ENCODE assay signal across 8 mouse cellular contexts in genomic region chr3:121425861-121426620, GRCm38 (mm10). TPM values are rescaled to one million over a fixed set of nuclear protein-coding genes. Genes with fewer than 3 reads are reported as not detected.
DNase-seq lines count a peak whose midpoint lies in the region; ATAC-seq and TF ChIP-seq lines count a peak whose summit lies in the region.

TSS of gene Cnn3 (plus strand) at chr3:121426497.

- 0% methylated on average over 24 of the region's 66 CpGs for WGBS in limb, embryonic 14.5 days
- 3% methylated on average over 14 of the region's 66 CpGs for WGBS in midbrain, postnatal 0 days

- no peaks in the 10 kb centered on the region for H3K27me3 ChIP-seq in limb, embryonic 14.5 days (ENCODE audit: control insufficient read depth, insufficient read depth, low read length)
- H3K27me3 ChIP-seq in midbrain, postnatal 0 days (ENCODE audit: insufficient read depth, low read length): no peaks in the 10 kb centered on the region

- peak; percentile 88 for TF ChIP-seq POLR2A in embryonic fibroblast, embryonic 13.5 days (IDR thresholded peaks at IDR 0.05; ENCODE audit: low read depth, low read length)
- TF ChIP-seq POLR2A in limb, embryonic 14.5 days (IDR thresholded peaks at IDR 0.05; ENCODE audit: borderline replicate concordance, extremely low read depth, insufficient read depth, insufficient read length): peak; percentile 90; the same call in 1 of the 2 replicates

- peak within 1 kb of the TSS; percentile 95 for H3K27ac ChIP-seq in embryonic fibroblast, embryonic 13.5 days (ENCODE audit: insufficient read depth, low read length)
- peak within 1 kb of the TSS; percentile 99 for H3K27ac ChIP-seq in limb, embryonic 14.5 days (replicated peaks; ENCODE audit: low read depth, low read length)
- H3K27ac ChIP-seq in midbrain, postnatal 0 days (ENCODE audit: low read depth, low read length): peak within 1 kb of the TSS; percentile 85

- H3K4me3 ChIP-seq in embryonic fibroblast, embryonic 13.5 days (ENCODE audit: insufficient read depth, low read length): peak within 1 kb of the TSS; percentile 80
- H3K4me3 ChIP-seq in limb, embryonic 14.5 days (replicated peaks; ENCODE audit: low read length): peak within 1 kb of the TSS; percentile 89
- peak within 1 kb of the TSS; percentile 80 for H3K4me3 ChIP-seq in midbrain, postnatal 0 days (ENCODE audit: low read depth, low read length)

- no peaks in the 10 kb centered on the region for H3K36me3 ChIP-seq in limb, embryonic 14.5 days (ENCODE audit: control insufficient read depth, insufficient read depth, low read length)
- H3K36me3 ChIP-seq in midbrain, postnatal 0 days (ENCODE audit: insufficient read depth, low read length): no peaks in the 10 kb centered on the region

- H3K9ac ChIP-seq in limb, embryonic 14.5 days (ENCODE audit: low read depth, low read length, severe bottlenecking): peak within 1 kb of the TSS; percentile 97
- peak within 1 kb of the TSS; percentile 81 for H3K9ac ChIP-seq in midbrain, postnatal 0 days (replicated peaks; ENCODE audit: low read length, poor library complexity, severe bottlenecking)

- no peak for TF ChIP-seq CTCF in embryonic fibroblast, embryonic 13.5 days (IDR thresholded peaks at IDR 0.05; ENCODE audit: borderline replicate concordance, insufficient read depth, low read length)
- no peak for TF ChIP-seq CTCF in midbrain, postnatal 0 days (IDR thresholded peaks at IDR 0.05)

- peak; percentile 85 for ATAC-seq in limb, embryonic 14.5 days (ENCODE audit: low FRiP score, low read depth)
- ATAC-seq in midbrain, postnatal 0 days (ENCODE audit: low FRiP score): peak; percentile 91

- peak; percentile 95 for DNase-seq in 3134 (ENCODE audit: extremely low read depth, insufficient read length, low spot score)
- DNase-seq in brain, adult 2 months (ENCODE audit: low read depth, low spot score): peak; percentile 96
- peak; percentile 90 to 91 for DNase-seq in heart, adult 9 months (ENCODE audit: low spot score in 2 of 2)
- peak; percentile 94 for DNase-seq in kidney, adult 9 months
- DNase-seq in limb, embryonic 14.5 days (ENCODE audit: low spot score): peak; percentile 95
- peak; percentile 94 for DNase-seq in midbrain, postnatal 0 days (ENCODE audit: low spot score)
- DNase-seq in spleen, postnatal 14 days (ENCODE audit: low spot score in 2 of 2): peak; percentile 65 to 66

- peak within 1 kb of the TSS; percentile 90 for H3K4me2 ChIP-seq in limb, embryonic 14.5 days (replicated peaks; ENCODE audit: low read depth, low read length, severe bottlenecking)
- H3K4me2 ChIP-seq in midbrain, postnatal 0 days (ENCODE audit: low read depth, low read length, poor library complexity, severe bottlenecking): peak within 1 kb of the TSS; percentile 94

- no peaks in the 10 kb centered on the region for H3K9me3 ChIP-seq in limb, embryonic 14.5 days (ENCODE audit: control insufficient read depth, low read length)
- no peaks in the 10 kb centered on the region for H3K9me3 ChIP-seq in midbrain, postnatal 0 days (ENCODE audit: low read length)

- peaks cover 3% of the 10 kb centered on the region for H3K4me1 ChIP-seq in embryonic fibroblast, embryonic 13.5 days (ENCODE audit: control insufficient read depth, insufficient read depth, low read length)
- peaks cover 28% of the 10 kb centered on the region for H3K4me1 ChIP-seq in limb, embryonic 14.5 days (ENCODE audit: control insufficient read depth, insufficient read depth, low read length)
- peaks cover 9% of the 10 kb centered on the region; the same call in 1 of the 2 replicates for H3K4me1 ChIP-seq in midbrain, postnatal 0 days (ENCODE audit: insufficient read depth, low read length)

RNA-seq across cellular contexts. Expression of gene Cnn3, which starts in this region (rescaled TPM):
- 720 and 799 TPM in 2 replicates for polyA plus RNA-seq in embryonic fibroblast, embryonic 13.5 days (2011; ENCODE audit: insufficient read length, low read depth, missing spikeins)
- 674 and 696 TPM in 2 replicates for polyA plus RNA-seq in limb, embryonic 14.5 days (2012; rRNA removed)
- polyA plus RNA-seq in limb, embryonic 14.5 days (2014; fragmentation: Nextera tagmentation; extraction: Ambion mirVana): 746 and 782 TPM in 2 replicates
- total RNA-seq in midbrain, postnatal 0 days (2014; rRNA removed): 116 and 122 TPM in 2 replicates
- 181 and 187 TPM in 2 replicates for polyA plus RNA-seq in midbrain, postnatal 0 days (2015; fragmentation: Nextera tagmentation; extraction: Ambion mirVana)

Comparison
In these comparisons a context has a peak if more than half of its experiments do, and no peak if none do; other contexts are left out.
1. Peak in every context shown above with its lines: DNase-seq, ATAC-seq, H3K4me3 ChIP-seq and H3K27ac ChIP-seq.